Mouse (Mus musculus) midbrain, embryonic 11.5 days (tissue): ENCODE measurements at regions not wholly inside any gene's neighbourhood (a gene's known extent, or its start where the extent isn't known, plus 50 kb on each side); places are given as distances from the start of the nearest gene placed in this dataset.

Experiments used
- ATAC-seq: fragments of 200-750 bp; cut with Nextera tagmentation; 2 replicates; pipeline ENCODE4 v1.8.0; 2017; ENCODE audit warnings: moderate TSS enrichment, moderate library complexity; ENCODE audit not compliant: low FRiP score
- DNase-seq: peaks from one replicate; pipeline ENCODE4 v3.0.0; 2015; ENCODE audit warnings: low spot score; ENCODE audit errors: missing footprints
- H3K27ac ChIP-seq: fragments of 300-500 bp; sonication (generic); 2 replicates; pipeline ENCODE4 v1.5.1; 2014; ENCODE audit warnings: low read depth, low read length
- H3K27me3 ChIP-seq: fragments of 300-500 bp; sonication (generic); 2 replicates; pipeline ENCODE4 v1.6.1; 2014; ENCODE audit warnings: mild to moderate bottlenecking, low read length, moderate library complexity, mixed read lengths; ENCODE audit not compliant: control insufficient read depth, insufficient read depth
- H3K36me3 ChIP-seq: fragments of 300-500 bp; sonication (generic); 2 replicates; pipeline ENCODE4 v1.6.1; 2014; ENCODE audit warnings: mild to moderate bottlenecking, low read length, moderate library complexity, mixed read lengths; ENCODE audit not compliant: control insufficient read depth, insufficient read depth
- H3K4me1 ChIP-seq: fragments of 300-500 bp; sonication (generic); 2 replicates; pipeline ENCODE4 v1.6.1; 2014; ENCODE audit warnings: low read length; ENCODE audit not compliant: control insufficient read depth, insufficient read depth
- H3K4me2 ChIP-seq: fragments of 300-500 bp; sonication (generic); 2 replicates; pipeline ENCODE4 v1.6.1; 2014; ENCODE audit warnings: mild to moderate bottlenecking, moderate library complexity
- H3K4me3 ChIP-seq: fragments of 300-500 bp; sonication (generic); 2 replicates; pipeline ENCODE4 v1.5.1; 2014; ENCODE audit warnings: low read depth, low read length
- H3K9ac ChIP-seq: fragments of 300-500 bp; sonication (generic); 2 replicates; pipeline ENCODE4 v1.6.1; 2014; ENCODE audit warnings: low read length
- H3K9me3 ChIP-seq: fragments of 300-500 bp; sonication (generic); 2 replicates; pipeline ENCODE4 v1.6.1; 2016; ENCODE audit warnings: low read length; ENCODE audit not compliant: control insufficient read depth
- WGBS: fragments of 180-500 bp; shearing (Covaris S2); extraction: QIAGEN DNeasy Blood & Tissue Kit; methylation state at CpG from one replicate; pipeline ENCODE4 v1.1.7; 2014; 5-methylcytosine and 5-hydroxymethylcytosine counted together

DNA sequence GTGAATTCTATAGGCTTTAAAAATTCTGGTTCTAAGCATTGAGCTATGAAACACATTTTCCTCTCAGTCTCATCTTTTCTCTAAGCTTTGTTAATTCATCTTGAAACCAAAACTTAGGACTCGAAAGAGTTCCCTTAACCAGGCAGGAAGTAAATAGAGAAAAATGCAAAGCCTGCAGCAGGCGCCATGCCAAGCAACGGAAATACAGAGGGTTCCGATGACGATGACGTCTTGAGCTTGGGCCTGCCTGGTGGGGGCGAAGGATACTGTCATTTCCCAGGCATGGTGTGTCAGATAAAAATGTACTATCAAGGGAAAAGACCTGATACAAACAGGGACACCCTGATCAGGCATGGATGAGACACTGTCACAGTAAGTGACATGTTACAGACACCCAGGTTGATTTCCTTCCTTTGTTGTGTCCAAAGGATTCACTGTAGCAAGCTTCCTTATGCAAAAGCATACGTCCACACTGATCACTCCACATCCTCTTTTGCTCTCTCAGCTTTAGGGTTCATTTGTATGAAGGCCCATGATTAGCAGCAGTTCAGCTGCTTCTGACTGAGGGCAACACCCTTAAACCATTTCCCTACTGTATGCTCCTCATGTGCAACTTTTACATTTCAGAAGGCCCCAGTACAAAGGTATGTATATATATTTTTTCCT lies 135.0 kb downstream of the Cemip2 start:
- no peak overlapping the region for H3K9ac ChIP-seq
- H3K36me3 ChIP-seq, result no peaks in the 10 kb centered on the region
- H3K4me2 ChIP-seq, result no peak overlapping the region
- ATAC-seq (no peak), DNase-seq (no peak)
- no peak overlapping the region for H3K27ac ChIP-seq
- no peaks in the 10 kb centered on the region for H3K27me3 ChIP-seq
- H3K4me3 ChIP-seq, result no peak overlapping the region
- no peaks in the 10 kb centered on the region for H3K9me3 ChIP-seq
- WGBS, result 88% methylated on average over 8 of the region's 8 CpGs
- H3K4me1 ChIP-seq, result no peaks in the 10 kb centered on the region

DNA sequence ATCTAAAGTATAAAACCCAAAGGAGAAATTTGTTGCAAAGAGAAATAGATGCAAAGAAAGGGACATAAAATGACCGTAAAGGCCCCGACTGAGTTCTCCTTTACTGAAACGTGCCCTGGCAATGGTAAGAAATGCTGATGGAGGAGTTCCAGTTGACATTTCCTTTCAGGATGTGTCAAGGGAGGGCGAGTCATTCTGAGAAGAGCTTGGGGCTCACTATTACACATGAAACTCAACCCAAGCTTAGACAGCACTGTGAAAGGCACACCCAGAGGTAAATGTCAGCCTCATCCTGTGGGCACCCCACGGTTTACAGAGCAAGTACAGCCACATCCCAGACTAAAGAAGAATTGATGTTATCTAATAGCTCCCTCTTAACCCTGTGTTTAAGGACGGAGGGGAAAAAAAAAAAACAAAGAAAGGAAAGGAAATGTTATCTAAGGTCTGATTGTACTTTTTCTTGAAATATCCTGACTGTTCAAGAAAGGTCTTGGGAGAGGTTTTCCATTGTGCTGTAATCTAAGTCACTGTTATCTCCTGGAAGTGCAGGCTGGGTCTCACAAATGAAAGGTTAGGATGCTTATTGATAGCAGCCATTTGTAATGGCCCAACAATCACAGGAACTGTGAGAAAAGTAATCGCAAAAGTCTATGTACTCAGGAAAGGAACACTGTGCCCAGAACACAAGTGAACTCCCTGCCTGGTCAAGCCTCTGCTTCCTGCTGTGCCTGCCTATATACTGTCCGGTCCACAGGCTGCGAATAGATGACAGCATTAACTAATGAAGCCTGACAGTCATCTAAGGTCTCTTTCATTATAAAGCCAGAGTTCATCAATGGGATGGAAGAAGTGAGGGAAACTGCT lies 135.8 kb downstream of the Cemip2 start:
- 54% methylated on average over 9 of the region's 9 CpGs for WGBS

DNA sequence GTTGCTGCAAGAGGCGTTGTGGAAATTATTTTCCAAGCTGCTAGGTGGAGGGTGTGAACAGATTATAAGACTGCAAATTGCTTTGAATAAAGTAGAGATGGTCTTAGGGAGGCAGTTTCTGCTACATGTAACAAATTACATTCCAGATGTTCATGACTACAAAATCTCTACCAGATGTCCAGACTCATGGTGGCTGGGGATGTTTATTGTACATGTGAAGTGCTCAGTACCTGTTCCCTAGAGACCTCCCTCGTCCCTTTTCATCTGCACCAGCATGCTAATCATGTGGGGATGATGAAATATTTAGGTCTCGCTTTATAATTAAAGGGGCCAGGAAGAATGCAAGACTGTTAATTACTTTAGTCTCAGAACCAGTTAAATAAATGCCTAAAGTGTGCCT lies 136.5 kb downstream of the Cemip2 start:
- no peaks in the 10 kb centered on the region for H3K9me3 ChIP-seq
- no peaks in the 10 kb centered on the region for H3K27me3 ChIP-seq
- H3K4me3 ChIP-seq, result no peak overlapping the region
- 59% methylated on average over 3 of the region's 3 CpGs for WGBS
- no peak for ATAC-seq
- no peaks in the 10 kb centered on the region for H3K36me3 ChIP-seq
- no peak overlapping the region for H3K27ac ChIP-seq
- H3K9ac ChIP-seq, result no peak overlapping the region
- no peak for DNase-seq
- H3K4me2 ChIP-seq, result no peak overlapping the region
- H3K4me1 ChIP-seq, result no peaks in the 10 kb centered on the region

More for the DNA sequence above, 135.8 kb downstream of the Cemip2 start:
- Histone ChIP-seq H3K27me3 (no peaks in the 10 kb centered on the region), H3K4me3 (no peak overlapping the region), H3K9me3 (no peaks in the 10 kb centered on the region), H3K4me1 (no peaks in the 10 kb centered on the region), H3K4me2 (no peak overlapping the region), H3K36me3 (no peaks in the 10 kb centered on the region), H3K27ac (no peak overlapping the region), H3K9ac (no peak overlapping the region)
- ATAC-seq (no peak), DNase-seq (no peak)

DNA sequence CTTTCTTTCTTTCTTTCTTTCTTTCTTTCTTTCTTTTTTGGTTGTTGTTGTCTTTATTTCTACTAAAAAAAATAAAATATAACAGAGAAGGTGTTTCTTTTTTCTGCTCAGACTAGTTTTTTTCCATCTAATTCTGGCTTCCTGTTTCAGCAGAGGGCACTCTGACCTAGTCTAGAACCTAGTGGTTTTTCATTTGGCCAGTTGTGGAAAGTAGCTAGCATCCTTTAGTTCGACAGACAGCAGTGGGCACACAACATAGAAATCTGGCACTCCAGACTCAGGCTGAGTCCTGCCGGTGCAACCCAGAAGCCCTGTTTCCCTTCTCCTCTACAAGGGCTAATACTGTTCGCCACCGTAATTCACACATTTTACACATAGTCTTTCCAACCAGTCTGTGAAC lies 140.0 kb downstream of the Cemip2 start:
- Histone ChIP-seq H3K4me2 (no peak overlapping the region), H3K27me3 (no peaks in the 10 kb centered on the region), H3K4me1 (no peaks in the 10 kb centered on the region), H3K9ac (no peak overlapping the region), H3K4me3 (no peak overlapping the region), H3K27ac (no peak overlapping the region), H3K36me3 (no peaks in the 10 kb centered on the region), H3K9me3 (no peaks in the 10 kb centered on the region)
- DNase-seq (no peak), ATAC-seq (no peak)
- 85% methylated on average over 4 of the region's 4 CpGs for WGBS

DNA sequence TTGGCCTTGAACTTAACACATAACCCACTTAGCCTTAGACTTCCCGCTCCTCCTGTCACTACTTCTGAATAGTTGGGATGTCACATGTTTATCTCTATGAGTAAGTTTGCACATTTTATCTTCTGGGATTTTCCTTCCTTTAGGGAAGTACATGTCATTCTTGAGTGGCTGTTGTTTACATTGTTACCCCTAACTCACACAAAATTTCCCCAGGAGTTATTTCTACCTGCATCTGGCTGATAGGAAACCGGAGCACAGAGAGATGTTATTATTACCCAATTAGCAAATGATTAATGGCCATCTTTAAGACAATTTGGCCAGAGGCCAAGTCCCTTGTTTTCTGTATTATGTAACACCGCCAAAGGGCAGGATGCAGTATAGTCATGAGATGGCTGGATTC lies 140.9 kb downstream of the Cemip2 start:
- Histone ChIP-seq H3K27me3 (no peaks in the 10 kb centered on the region), H3K27ac (no peak overlapping the region), H3K9ac (no peak overlapping the region), H3K9me3 (no peaks in the 10 kb centered on the region), H3K36me3 (no peaks in the 10 kb centered on the region), H3K4me3 (no peak overlapping the region), H3K4me2 (no peak overlapping the region), H3K4me1 (no peaks in the 10 kb centered on the region)
- 87% methylated on average over 3 of the region's 3 CpGs for WGBS
- no peak for DNase-seq
- no peak for ATAC-seq

DNA sequence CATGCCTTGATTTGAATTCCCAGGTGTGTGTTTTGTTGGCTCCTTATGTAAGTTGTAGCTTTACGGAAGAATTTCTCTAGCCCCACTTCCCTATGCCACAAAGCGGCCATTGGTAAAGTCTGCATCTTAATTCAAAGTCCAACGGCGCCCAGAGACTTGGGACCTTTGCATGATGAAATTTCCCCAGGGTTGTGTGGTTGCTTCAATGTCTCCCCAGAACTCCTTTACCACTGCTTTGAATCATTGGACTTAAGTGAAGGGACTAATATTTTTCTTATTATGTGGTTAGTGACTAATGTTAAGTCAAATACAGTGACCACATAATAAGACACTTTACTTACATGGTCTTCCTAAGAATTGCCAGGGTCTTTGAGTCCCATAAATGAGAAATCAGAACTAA lies 162.0 kb downstream of the Cemip2 start:
- Histone ChIP-seq H3K9ac (no peak overlapping the region), H3K27ac (no peak overlapping the region), H3K36me3 (no peaks in the 10 kb centered on the region), H3K9me3 (no peaks in the 10 kb centered on the region), H3K27me3 (no peaks in the 10 kb centered on the region), H3K4me3 (no peak overlapping the region), H3K4me1 (no peaks in the 10 kb centered on the region), H3K4me2 (no peak overlapping the region)
- ATAC-seq, result no peak
- no peak for DNase-seq
- 97% methylated on average over 4 of the region's 4 CpGs for WGBS

DNA sequence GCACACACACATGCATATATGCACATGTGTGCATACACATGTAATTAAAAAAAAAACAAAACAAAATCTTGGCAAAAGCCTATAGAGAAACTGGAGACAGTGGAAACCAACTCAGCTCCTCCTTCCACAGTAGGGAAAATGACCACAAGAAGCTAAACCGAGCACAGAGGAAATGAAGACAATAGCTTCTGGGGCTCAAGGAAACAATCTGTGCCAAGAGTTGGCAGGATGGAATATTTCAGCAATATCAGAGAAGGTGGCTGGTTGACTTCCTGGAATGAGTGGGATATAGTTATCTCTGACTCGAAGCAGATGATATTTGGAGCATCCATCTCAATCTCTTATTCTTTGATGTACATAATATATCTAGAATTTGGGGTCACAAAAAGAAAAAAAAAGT lies 163.6 kb downstream of the Cemip2 start:
- no peak for DNase-seq
- WGBS, result 82% methylated on average over 2 of the region's 2 CpGs
- Histone ChIP-seq H3K4me1 (no peaks in the 10 kb centered on the region), H3K4me2 (no peak overlapping the region), H3K36me3 (no peaks in the 10 kb centered on the region), H3K27me3 (no peaks in the 10 kb centered on the region), H3K9me3 (no peaks in the 10 kb centered on the region), H3K9ac (no peak overlapping the region), H3K27ac (no peak overlapping the region), H3K4me3 (no peak overlapping the region)
- ATAC-seq, result no peak

DNA sequence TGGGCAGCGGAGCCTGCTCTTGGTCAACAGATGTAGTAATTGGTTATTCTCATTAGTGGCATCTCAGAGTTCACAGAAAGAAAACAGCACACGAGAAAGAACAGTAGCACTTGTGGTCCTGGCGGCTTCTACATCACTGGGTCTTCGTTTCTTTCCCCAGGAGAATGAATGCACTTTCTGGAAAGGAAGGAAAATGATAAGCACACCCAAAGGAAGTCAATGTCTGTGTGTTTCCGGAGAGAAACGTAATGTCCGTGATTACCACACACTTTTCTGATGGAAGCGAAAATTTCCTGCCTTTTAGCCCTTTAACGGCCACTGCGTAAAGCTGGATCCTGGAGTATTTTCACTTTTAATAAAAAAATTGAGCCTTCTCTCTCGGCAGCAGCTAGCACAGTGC lies 164.1 kb downstream of the Cemip2 start:
- no peaks in the 10 kb centered on the region for H3K9me3 ChIP-seq
- H3K4me2 ChIP-seq, result no peak overlapping the region
- no peaks in the 10 kb centered on the region for H3K4me1 ChIP-seq
- H3K27me3 ChIP-seq, result no peaks in the 10 kb centered on the region
- H3K27ac ChIP-seq, result no peak overlapping the region
- DNase-seq (no peak), ATAC-seq (no peak)
- 83% methylated on average over 11 of the region's 11 CpGs for WGBS
- H3K4me3 ChIP-seq, result no peak overlapping the region
- H3K9ac ChIP-seq, result no peak overlapping the region
- H3K36me3 ChIP-seq, result no peaks in the 10 kb centered on the region

DNA sequence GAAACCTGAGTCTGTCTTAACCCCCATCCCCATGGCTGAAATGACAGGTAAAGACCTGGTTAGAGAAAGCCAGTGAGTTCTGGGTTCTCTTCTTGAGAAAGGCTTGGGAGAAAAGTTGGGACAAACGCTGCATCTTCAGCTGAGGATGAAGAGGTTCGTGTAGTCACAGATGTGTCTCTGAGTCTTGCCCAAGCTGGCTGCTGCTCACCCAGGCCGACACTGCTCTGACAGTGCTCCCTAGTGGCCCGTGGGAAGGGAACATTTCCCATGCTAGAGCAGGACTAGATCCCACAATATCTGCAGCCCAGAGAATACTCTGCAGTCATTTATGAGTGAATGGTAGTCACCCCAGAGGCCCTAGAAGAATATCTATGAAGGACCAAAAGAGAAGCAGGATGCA lies 165.3 kb downstream of the Cemip2 start:
- 70% methylated on average over 4 of the region's 4 CpGs for WGBS
- Histone ChIP-seq H3K4me3 (no peak overlapping the region), H3K9ac (no peak overlapping the region), H3K4me1 (no peaks in the 10 kb centered on the region), H3K4me2 (no peak overlapping the region), H3K9me3 (no peaks in the 10 kb centered on the region), H3K27me3 (no peaks in the 10 kb centered on the region), H3K27ac (no peak overlapping the region), H3K36me3 (no peaks in the 10 kb centered on the region)
- ATAC-seq (no peak), DNase-seq (no peak)
